Mouse (Mus musculus) embryo, embryonic 9.5 days (tissue): Measurements from ENCODE around the gene Rhbdd1.
A peak's percentile ranks its signal among the peaks of the same experiment; 100 is the strongest.

Experiments
- DNase-seq: peaks from one replicate; pipeline ENCODE4 v3.0.0-alpha.2; 2017; ENCODE audit errors: extremely low spot score

Rhbdd1 gene

GRCm38 (mm10) chr1:82291151-82291797 is 25.0 kb upstream of the Rhbdd1 start, which contains the start of gene Irs1:
Gene Irs1 (minus strand): TSS chr1:82291416.
- DNase-seq: peak; percentile 90

GRCm38 (mm10) chr1:82291930-82292712 is 24.1 kb upstream of the Rhbdd1 start:
- no peak for DNase-seq

- DNase-seq: peak; percentile 88
These were observed 23.5 kb upstream of the Rhbdd1 start for GRCm38 (mm10) chr1:82292771-82293170.

GRCm38 (mm10) chr1:82294102-82294501 is 22.1 kb upstream of the Rhbdd1 start:
- DNase-seq: peak; percentile 51

GRCm38 (mm10) chr1:82298586-82298985 is 17.7 kb upstream of the Rhbdd1 start:
- DNase-seq: no peak

GRCm38 (mm10) chr1:82304483-82304882 is 11.8 kb upstream of the Rhbdd1 start:
- no peak for DNase-seq

- no peak for DNase-seq
These were observed 484 bp downstream of the Rhbdd1 start for GRCm38 (mm10) chr1:82316746-82317126.

- no peak for DNase-seq
These were observed 4.2 kb downstream of the Rhbdd1 start for GRCm38 (mm10) chr1:82320456-82320855.

- DNase-seq: no peak
These were observed 4.6 kb downstream of the Rhbdd1 start for GRCm38 (mm10) chr1:82320864-82321263.

GRCm38 (mm10) chr1:82321441-82321840 is 5.2 kb downstream of the Rhbdd1 start:
- DNase-seq: no peak

GRCm38 (mm10) chr1:82324131-82324785 is 8.0 kb downstream of the Rhbdd1 start:
- DNase-seq: no peak

GRCm38 (mm10) chr1:82326120-82326519 is 9.9 kb downstream of the Rhbdd1 start:
- DNase-seq: no peak

GRCm38 (mm10) chr1:82328033-82328775 is 12.0 kb downstream of the Rhbdd1 start:
- no peak for DNase-seq

GRCm38 (mm10) chr1:82329237-82329953 is 13.1 kb downstream of the Rhbdd1 start:
- no peak for DNase-seq

GRCm38 (mm10) chr1:82329954-82330247 is 13.6 kb downstream of the Rhbdd1 start:
- no peak for DNase-seq

GRCm38 (mm10) chr1:82334506-82334905 is 18.3 kb downstream of the Rhbdd1 start:
- DNase-seq: no peak

- no peak for DNase-seq
These were observed 36.8 kb downstream of the Rhbdd1 start for GRCm38 (mm10) chr1:82353089-82353488.

- no peak for DNase-seq
These were observed 37.5 kb downstream of the Rhbdd1 start for GRCm38 (mm10) chr1:82353755-82354154.

GRCm38 (mm10) chr1:82358871-82359647 is 42.8 kb downstream of the Rhbdd1 start:
- DNase-seq: no peak

GRCm38 (mm10) chr1:82359648-82360026 is 43.4 kb downstream of the Rhbdd1 start:
- no peak for DNase-seq

GRCm38 (mm10) chr1:82361240-82361639 is 45.0 kb downstream of the Rhbdd1 start:
- DNase-seq: no peak
